ENCODE assay signal across 9 mouse cellular contexts in genomic region chr7:5056651-5057263, GRCm38 (mm10). TPM values are rescaled to one million over a fixed set of nuclear protein-coding genes. Genes with fewer than 3 reads are reported as not detected.
DNase-seq lines count a peak whose midpoint lies in the region; ATAC-seq lines count a peak whose summit lies in the region.
"Had no signal": no experiment of that assay in that cellular context is flagged by ENCODE, and none has a peak within 500 bp of the region (broad histone marks: within the 10 kb centered on the region; RNA-seq: fewer than 3 reads in every experiment).

No protein-coding gene starts in this region.

- 3% methylated on average over 44 of the region's 55 CpGs for WGBS in heart, embryonic 12.5 days
- WGBS in forebrain, embryonic 12.5 days = 2% methylated on average over 49 of the region's 55 CpGs
- WGBS in neural tube, embryonic 12.5 days = 2% methylated on average over 55 of the region's 55 CpGs

- no peaks in the 10 kb centered on the region for H3K36me3 ChIP-seq in heart, embryonic 12.5 days
- no peaks in the 10 kb centered on the region for H3K36me3 ChIP-seq in forebrain, embryonic 12.5 days (replicated peaks)
- no peaks in the 10 kb centered on the region for H3K36me3 ChIP-seq in neural tube, embryonic 12.5 days

- H3K4me3 ChIP-seq in heart, embryonic 12.5 days = peak overlapping the region; percentile 42
- H3K4me3 ChIP-seq in forebrain, embryonic 12.5 days (replicated peaks) = peak overlapping the region; percentile 48
- H3K4me3 ChIP-seq in neural tube, embryonic 12.5 days = peak overlapping the region; percentile 44

- peak overlapping the region; percentile 57 for H3K9ac ChIP-seq in heart, embryonic 12.5 days
- H3K9ac ChIP-seq in forebrain, embryonic 12.5 days = peak overlapping the region; percentile 71
- peak overlapping the region; percentile 69 for H3K9ac ChIP-seq in neural tube, embryonic 12.5 days

- H3K27ac ChIP-seq in heart, embryonic 12.5 days (ENCODE audit: poor library complexity, severe bottlenecking) = no peak overlapping the region
- H3K27ac ChIP-seq in forebrain, embryonic 12.5 days = no peak overlapping the region
- peak overlapping the region; percentile 26; the same call in 1 of the 2 replicates for H3K27ac ChIP-seq in neural tube, embryonic 12.5 days

- H3K4me2 ChIP-seq in heart, embryonic 12.5 days = peak overlapping the region; percentile 64
- peak overlapping the region; percentile 70 for H3K4me2 ChIP-seq in forebrain, embryonic 12.5 days
- peak overlapping the region; percentile 68 for H3K4me2 ChIP-seq in neural tube, embryonic 12.5 days (replicated peaks)

- no peak for DNase-seq in heart, postnatal 14 days
- peak; percentile 74 for DNase-seq in brain, adult 2 months (ENCODE audit: low read depth, low spot score)
- peak; percentile 59 to 87 for DNase-seq in left cerebral cortex, postnatal 10 days (ENCODE audit: extremely low spot score in 1 of 2, low spot score in 2 of 2)
- DNase-seq in natural killer cell, adult 2 months (ENCODE audit: low spot score in 2 of 2) = no peak

- peaks cover 42% of the 10 kb centered on the region for H3K4me1 ChIP-seq in heart, embryonic 12.5 days (replicated peaks)
- H3K4me1 ChIP-seq in forebrain, embryonic 12.5 days = peaks cover 50% of the 10 kb centered on the region
- H3K4me1 ChIP-seq in neural tube, embryonic 12.5 days = peaks cover 47% of the 10 kb centered on the region

- intact Hi-C loops in heart, postnatal 14 days (cut with DNase I) = loop anchor here (10.0 kb wide), 1 partner anchor 502 kb away; no protein-coding TSS in a partner anchor
- intact Hi-C loops in left cerebral cortex, postnatal 10 days (cut with DNase I) = no loop called here

- no peak for ATAC-seq in heart, embryonic 12.5 days (ENCODE audit: insufficient number of reproducible peaks, low FRiP score)
- ATAC-seq in forebrain, embryonic 12.5 days (ENCODE audit: low FRiP score) = no peak
- ATAC-seq in neural tube, embryonic 12.5 days (ENCODE audit: low FRiP score, low read depth) = no peak
- no peak for ATAC-seq in monocyte, adult 5-6 weeks (replicated peaks; ENCODE audit: insufficient number of reproducible peaks, low FRiP score, low TSS enrichment, poor library complexity, severe bottlenecking)

- H3K27me3 ChIP-seq in heart, embryonic 12.5 days (replicated peaks) = peaks cover 72% of the 10 kb centered on the region
- peaks cover 70% of the 10 kb centered on the region for H3K27me3 ChIP-seq in forebrain, embryonic 12.5 days
- peaks cover 63% of the 10 kb centered on the region for H3K27me3 ChIP-seq in neural tube, embryonic 12.5 days (replicated peaks)

- H3K9me3 ChIP-seq in heart, embryonic 12.5 days (replicated peaks) = no peaks in the 10 kb centered on the region
- H3K9me3 ChIP-seq in forebrain, embryonic 12.5 days = no peaks in the 10 kb centered on the region
- no peaks in the 10 kb centered on the region for H3K9me3 ChIP-seq in neural tube, embryonic 12.5 days

RNA-seq across cellular contexts. Expression of gene U2af2, which starts 5.2 kb away (rescaled TPM):
- 81.7 and 83.9 TPM in 2 replicates for polyA plus RNA-seq in heart, embryonic 12.5 days (2016; fragmentation: Nextera tagmentation; extraction: Ambion mirVana)
- total RNA-seq in heart, postnatal 14 days (2021) = 10 to 100 TPM; 85.6 to 94.1 TPM
- polyA plus RNA-seq in forebrain, embryonic 12.5 days (2016; fragmentation: Nextera tagmentation; extraction: Ambion mirVana) = 165 and 166 TPM in 2 replicates
- total RNA-seq in left cerebral cortex, postnatal 10 days (2021) = 100 to 1,000 TPM; 170 to 172 TPM
- 147 and 163 TPM in 2 replicates for polyA plus RNA-seq in neural tube, embryonic 12.5 days (2016; fragmentation: Nextera tagmentation; extraction: Ambion mirVana)
- total RNA-seq in monocyte, adult 5-6 weeks (2017) = 119 to 185 TPM (median 151 TPM) in 3 replicates

RNA-seq across cellular contexts. Expression of gene Zfp580, which starts 5.4 kb away (rescaled TPM):
- 16.6 and 17.7 TPM in 2 replicates for polyA plus RNA-seq in heart, embryonic 12.5 days (2016; fragmentation: Nextera tagmentation; extraction: Ambion mirVana)
- total RNA-seq in heart, postnatal 14 days (2021) = 1 to 10 TPM; 5.5 to 7.9 TPM
- polyA plus RNA-seq in forebrain, embryonic 12.5 days (2016; fragmentation: Nextera tagmentation; extraction: Ambion mirVana) = 44.9 and 46.3 TPM in 2 replicates
- total RNA-seq in left cerebral cortex, postnatal 10 days (2021) = 10 to 100 TPM; 68.9 to 71.0 TPM
- polyA plus RNA-seq in neural tube, embryonic 12.5 days (2016; fragmentation: Nextera tagmentation; extraction: Ambion mirVana) = 53.5 and 56.0 TPM in 2 replicates
- not detected in 3 replicates for total RNA-seq in monocyte, adult 5-6 weeks (2017)

RNA-seq across cellular contexts. Expression of gene Zfp784, which starts 18.5 kb away (rescaled TPM):
- 3.6 and 4.9 TPM in 2 replicates for polyA plus RNA-seq in heart, embryonic 12.5 days (2016; fragmentation: Nextera tagmentation; extraction: Ambion mirVana)
- total RNA-seq in heart, postnatal 14 days (2021) = 1 to 10 TPM; 5.0 to 6.6 TPM
- 4.0 and 4.5 TPM in 2 replicates for polyA plus RNA-seq in forebrain, embryonic 12.5 days (2016; fragmentation: Nextera tagmentation; extraction: Ambion mirVana)
- total RNA-seq in left cerebral cortex, postnatal 10 days (2021) = 1 to 10 TPM; 4.1 to 4.8 TPM
- polyA plus RNA-seq in neural tube, embryonic 12.5 days (2016; fragmentation: Nextera tagmentation; extraction: Ambion mirVana) = 4.2 and 5.9 TPM in 2 replicates
- total RNA-seq in monocyte, adult 5-6 weeks (2017) = 3.0 to 3.8 TPM (median 3.1 TPM) in 3 replicates

RNA-seq across cellular contexts. Expression of gene 4632433K11Rik, which starts 22.8 kb away (rescaled TPM):
- polyA plus RNA-seq in heart, embryonic 12.5 days (2016; fragmentation: Nextera tagmentation; extraction: Ambion mirVana) = not detected in 2 replicates
- not detected for total RNA-seq in heart, postnatal 14 days (2021)
- not detected in 2 replicates for polyA plus RNA-seq in forebrain, embryonic 12.5 days (2016; fragmentation: Nextera tagmentation; extraction: Ambion mirVana)
- not detected for total RNA-seq in left cerebral cortex, postnatal 10 days (2021)
- not detected in 2 replicates for polyA plus RNA-seq in neural tube, embryonic 12.5 days (2016; fragmentation: Nextera tagmentation; extraction: Ambion mirVana)
- total RNA-seq in monocyte, adult 5-6 weeks (2017) = 1.4 to 1.5 TPM in 2 of 3 replicates, not detected in the other
- polyA plus RNA-seq: gonadal fat pad, adult 2 months had no signal

RNA-seq across cellular contexts. Expression of gene Epn1, which starts 23.3 kb away (rescaled TPM):
- polyA plus RNA-seq in heart, embryonic 12.5 days (2016; fragmentation: Nextera tagmentation; extraction: Ambion mirVana) = 52.1 TPM in 2 replicates
- 100 to 1,000 TPM; 181 TPM for total RNA-seq in heart, postnatal 14 days (2021)
- polyA plus RNA-seq in forebrain, embryonic 12.5 days (2016; fragmentation: Nextera tagmentation; extraction: Ambion mirVana) = 62.9 and 66.4 TPM in 2 replicates
- total RNA-seq in left cerebral cortex, postnatal 10 days (2021) = 100 to 1,000 TPM; 387 to 408 TPM
- polyA plus RNA-seq in neural tube, embryonic 12.5 days (2016; fragmentation: Nextera tagmentation; extraction: Ambion mirVana) = 73.4 and 80.5 TPM in 2 replicates
- total RNA-seq in monocyte, adult 5-6 weeks (2017) = 65.8 to 88.9 TPM (median 80.5 TPM) in 3 replicates

Comparison
In these comparisons a context has a peak if more than half of its experiments do, and no peak if none do; other contexts are left out.
1. DNase-seq: peak in brain, adult 2 months (single experiment) and left cerebral cortex, postnatal 10 days (2 of 2); none in heart, postnatal 14 days (0 of 2) and natural killer cell, adult 2 months (0 of 2).
2. RNA of gene Zfp580, which starts 5.4 kb away (total RNA-seq): 68.9 to 71.0 TPM in left cerebral cortex, postnatal 10 days; 5.5 to 7.9 TPM in heart, postnatal 14 days and not detected in monocyte, adult 5-6 weeks; every median in the first group is over 4 times any median in the second.
3. Peak in every context shown above with its lines, with median percentiles within 50 percentile points of each other: H3K4me2 ChIP-seq, H3K4me3 ChIP-seq and H3K9ac ChIP-seq.